Mouse (Mus musculus): Measurements from ENCODE around the gene Trappc6a.

DNA sequence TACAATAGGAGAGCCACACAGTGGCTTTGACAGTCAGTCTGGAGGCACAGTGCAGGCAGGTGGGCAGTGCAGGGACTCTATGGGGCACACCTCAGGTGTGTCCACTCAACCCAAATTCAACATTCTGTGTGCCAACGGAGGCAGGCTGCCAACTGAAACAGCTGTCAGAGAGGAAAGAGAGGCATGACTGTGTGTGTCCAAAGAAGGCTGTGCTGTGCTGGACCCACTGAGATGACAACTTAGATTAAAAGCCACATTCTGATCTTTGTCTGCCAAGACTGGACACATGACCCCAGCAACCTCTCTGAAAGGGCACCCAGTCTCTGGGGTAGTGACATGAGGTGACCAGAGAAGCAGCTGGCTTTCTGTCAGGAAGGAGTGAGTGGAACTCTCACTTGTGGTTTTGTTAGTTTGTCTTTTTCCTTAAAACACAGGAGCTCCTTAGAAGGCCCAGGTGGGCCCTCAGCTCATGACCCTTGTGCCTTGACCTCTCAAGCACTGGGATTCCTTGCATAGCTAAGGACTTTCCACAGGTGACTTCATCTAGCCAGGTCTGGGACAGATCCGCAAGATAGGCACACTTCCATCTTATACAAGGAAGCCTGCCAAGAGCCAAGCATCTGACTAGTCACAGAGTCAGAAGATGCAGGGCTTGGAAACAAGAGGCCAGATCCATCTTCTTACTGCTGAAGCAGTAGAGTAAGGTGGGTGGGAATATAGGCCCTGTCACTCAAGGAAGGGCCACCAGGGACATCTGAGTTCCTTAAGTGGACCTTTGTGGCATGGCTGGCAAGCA is 32.8 kb downstream of the Trappc6a start:
- TF ChIP-seq CTCF (IDR thresholded peaks at IDR 0.05; ENCODE audit: low read depth) = no peak
- TF ChIP-seq EP300 (IDR thresholded peaks at IDR 0.05; ENCODE audit: low read depth) = no peak
